Mouse (Mus musculus) megakaryocyte, embryonic 14.5 days (primary cell): ENCODE data around the gene Fam227a.

ENCODE experiments used
- FLI1 ChIP-seq: IDR thresholded peaks from 2 replicates; pipeline ENCODE4 v1.6.1; 2012; ENCODE audit warnings: low read length, inconsistent platforms, mixed read lengths
- GATA1 ChIP-seq: IDR thresholded peaks from 3 replicates; pipeline ENCODE4 v1.6.1; 2012; ENCODE audit warnings: mixed read lengths, low read length, inconsistent platforms, borderline replicate concordance

- TF ChIP-seq GATA1 (no peak), FLI1 (no peak)
These were observed 26.4 kb upstream of the Fam227a start for GRCm38 (mm10) chr15:79685141-79685641.
